Mouse (Mus musculus) midbrain, embryonic 15.5 days (tissue): ENCODE data around the gene Lrmda. TPM values are rescaled to one million over a fixed set of nuclear protein-coding genes. Genes with fewer than 3 reads are reported as not detected.

ENCODE experiments used
- ATAC-seq: fragments of 200-750 bp; cut with Nextera tagmentation; replicated peaks from 2 replicates; pipeline ENCODE4 v1.8.0; 2017; ENCODE audit warnings: moderate TSS enrichment
- H3K27ac ChIP-seq: fragments of 300-500 bp; sonication (generic); 2 replicates; pipeline ENCODE4 v1.5.1; 2015; ENCODE audit warnings: mild to moderate bottlenecking, inconsistent platforms
- H3K27me3 ChIP-seq: fragments of 300-500 bp; sonication (generic); replicated peaks from 2 replicates; pipeline ENCODE4 v1.6.1; 2015; ENCODE audit warnings: inconsistent platforms
- H3K36me3 ChIP-seq: fragments of 300-500 bp; sonication (generic); replicated peaks from 2 replicates; pipeline ENCODE4 v1.6.1; 2015; ENCODE audit warnings: inconsistent platforms
- H3K4me1 ChIP-seq: fragments of 300-500 bp; sonication (generic); 2 replicates; pipeline ENCODE4 v1.6.1; 2015; ENCODE audit warnings: inconsistent platforms
- H3K4me2 ChIP-seq: fragments of 300-500 bp; sonication (generic); 2 replicates; pipeline ENCODE4 v1.6.1; 2015; ENCODE audit warnings: inconsistent platforms, mild to moderate bottlenecking, moderate library complexity
- H3K4me3 ChIP-seq: fragments of 300-500 bp; sonication (generic); 2 replicates; pipeline ENCODE4 v1.5.1; 2015; ENCODE audit warnings: mild to moderate bottlenecking, inconsistent platforms
- H3K9ac ChIP-seq: fragments of 300-500 bp; sonication (generic); 2 replicates; pipeline ENCODE4 v1.6.1; 2015; ENCODE audit warnings: mild to moderate bottlenecking, inconsistent platforms
- H3K9me3 ChIP-seq: fragments of 300-500 bp; sonication (generic); 2 replicates; pipeline ENCODE4 v1.6.1; 2016; ENCODE audit warnings: inconsistent platforms
- WGBS: fragments of 180-500 bp; shearing (Covaris S2); methylation state at CpG from one replicate; pipeline ENCODE4 v1.1.7; 2015; ENCODE audit warnings: mixed read lengths; 5-methylcytosine and 5-hydroxymethylcytosine counted together
- polyA plus RNA-seq: library from polyadenylated mRNA; unstranded; fragments of >200 nt; fragmentation: Nextera tagmentation; extraction: Ambion mirVana; gene quantifications from 2 replicates; pipeline ENCODE4 v1.2.1, GENCODE M21; 2015

Gene Lrmda
- polyA plus RNA-seq, 1 experiment from 2014 or later = 0.31 TPM

- no peaks in the 10 kb centered on the region for H3K9me3 ChIP-seq
- H3K4me2 ChIP-seq = no peak overlapping the region
- WGBS = 88% methylated on average over 3 of the region's 3 CpGs
- no peaks in the 10 kb centered on the region for H3K36me3 ChIP-seq
- no peaks in the 10 kb centered on the region for H3K4me1 ChIP-seq
- H3K4me3 ChIP-seq = no peak overlapping the region
- no peak overlapping the region for H3K27ac ChIP-seq
- no peaks in the 10 kb centered on the region for H3K27me3 ChIP-seq
- no peak for ATAC-seq
- no peak overlapping the region for H3K9ac ChIP-seq
Observed at GRCm38 (mm10) chr14:22918499-22918898, 899.0 kb downstream of the Lrmda start.

GRCm38 (mm10) chr14:22918931-22919330 is 899.4 kb downstream of the Lrmda start:
- Histone ChIP-seq H3K9me3 (no peaks in the 10 kb centered on the region), H3K36me3 (no peaks in the 10 kb centered on the region), H3K4me1 (no peaks in the 10 kb centered on the region), H3K27ac (no peak overlapping the region), H3K9ac (no peak overlapping the region), H3K4me3 (no peak overlapping the region), H3K27me3 (no peaks in the 10 kb centered on the region), H3K4me2 (no peak overlapping the region)
- WGBS = 72% methylated on average over 2 of the region's 2 CpGs
- no peak for ATAC-seq

DNA sequence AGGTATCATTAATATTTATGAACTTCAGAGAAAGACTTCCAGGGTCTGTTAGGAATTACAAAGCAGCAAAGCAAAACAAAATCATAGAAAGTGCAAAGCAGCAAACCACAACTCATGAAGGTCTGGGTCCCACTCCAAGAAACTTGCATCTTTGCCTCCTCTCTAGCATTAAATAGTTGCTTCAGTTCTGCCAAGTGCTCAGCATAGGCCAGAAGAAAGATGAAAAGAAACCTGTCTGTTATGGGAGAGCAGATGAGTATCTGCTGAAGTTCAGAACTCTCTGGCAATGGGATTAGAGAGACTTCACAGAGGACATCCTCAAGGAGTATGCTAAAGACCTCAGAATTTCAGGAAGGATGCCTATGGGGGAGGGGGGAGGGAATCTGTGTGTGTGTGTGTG is 901.6 kb downstream of the Lrmda start:
- Histone ChIP-seq H3K27ac (no peak overlapping the region), H3K4me1 (no peaks in the 10 kb centered on the region), H3K27me3 (no peaks in the 10 kb centered on the region), H3K4me2 (no peak overlapping the region), H3K9me3 (no peaks in the 10 kb centered on the region), H3K4me3 (no peak overlapping the region), H3K36me3 (no peaks in the 10 kb centered on the region), H3K9ac (no peak overlapping the region)
- no peak for ATAC-seq

DNA sequence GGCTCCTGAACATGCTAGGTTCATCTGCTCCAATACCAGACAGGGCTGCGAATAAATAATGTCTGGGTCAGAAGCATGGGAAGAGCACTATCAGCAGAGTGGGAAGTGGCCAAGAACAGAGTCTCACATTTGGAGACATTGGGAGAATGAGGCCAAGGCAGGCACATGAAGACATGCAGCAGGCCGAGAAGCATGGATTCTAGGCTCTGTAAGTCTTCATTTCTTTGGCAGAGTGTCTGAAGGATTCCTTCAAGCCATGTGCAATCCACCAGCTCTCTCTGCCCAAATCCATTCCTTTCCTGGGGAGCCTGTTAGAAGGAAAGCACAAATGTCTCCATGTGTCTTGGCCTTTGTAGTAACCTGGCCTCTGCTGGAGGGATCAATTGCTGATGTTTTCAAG is 902.3 kb downstream of the Lrmda start:
- no peak overlapping the region for H3K4me2 ChIP-seq
- ATAC-seq = no peak
- H3K27ac ChIP-seq = no peak overlapping the region
- no peaks in the 10 kb centered on the region for H3K4me1 ChIP-seq
- no peaks in the 10 kb centered on the region for H3K27me3 ChIP-seq
- H3K4me3 ChIP-seq = no peak overlapping the region
- H3K9me3 ChIP-seq = no peaks in the 10 kb centered on the region
- H3K36me3 ChIP-seq = no peaks in the 10 kb centered on the region
- 94% methylated on average over 2 of the region's 2 CpGs for WGBS
- no peak overlapping the region for H3K9ac ChIP-seq

- Histone ChIP-seq H3K4me2 (no peak overlapping the region), H3K36me3 (no peaks in the 10 kb centered on the region), H3K9ac (no peak overlapping the region), H3K27me3 (no peaks in the 10 kb centered on the region), H3K9me3 (no peaks in the 10 kb centered on the region), H3K4me1 (no peaks in the 10 kb centered on the region), H3K4me3 (no peak overlapping the region), H3K27ac (no peak overlapping the region)
- WGBS = 87% methylated on average over 4 of the region's 4 CpGs
- ATAC-seq = no peak
Observed at GRCm38 (mm10) chr14:22922571-22922970, 903.1 kb downstream of the Lrmda start.

GRCm38 (mm10) chr14:22923251-22923650 is 903.7 kb downstream of the Lrmda start:
- Histone ChIP-seq H3K4me3 (no peak overlapping the region), H3K9ac (no peak overlapping the region), H3K4me2 (no peak overlapping the region), H3K27ac (no peak overlapping the region), H3K27me3 (no peaks in the 10 kb centered on the region), H3K36me3 (no peaks in the 10 kb centered on the region), H3K4me1 (no peaks in the 10 kb centered on the region), H3K9me3 (no peaks in the 10 kb centered on the region)
- no peak for ATAC-seq
- WGBS = 76% methylated on average over 2 of the region's 2 CpGs

GRCm38 (mm10) chr14:22928263-22928662 is 908.8 kb downstream of the Lrmda start:
- 72% methylated on average over 2 of the region's 2 CpGs for WGBS
- no peaks in the 10 kb centered on the region for H3K9me3 ChIP-seq
- no peaks in the 10 kb centered on the region for H3K4me1 ChIP-seq
- H3K27ac ChIP-seq = no peak overlapping the region
- H3K9ac ChIP-seq = no peak overlapping the region
- no peak for ATAC-seq
- H3K27me3 ChIP-seq = no peaks in the 10 kb centered on the region
- H3K36me3 ChIP-seq = no peaks in the 10 kb centered on the region
- H3K4me2 ChIP-seq = no peak overlapping the region
- H3K4me3 ChIP-seq = no peak overlapping the region

DNA sequence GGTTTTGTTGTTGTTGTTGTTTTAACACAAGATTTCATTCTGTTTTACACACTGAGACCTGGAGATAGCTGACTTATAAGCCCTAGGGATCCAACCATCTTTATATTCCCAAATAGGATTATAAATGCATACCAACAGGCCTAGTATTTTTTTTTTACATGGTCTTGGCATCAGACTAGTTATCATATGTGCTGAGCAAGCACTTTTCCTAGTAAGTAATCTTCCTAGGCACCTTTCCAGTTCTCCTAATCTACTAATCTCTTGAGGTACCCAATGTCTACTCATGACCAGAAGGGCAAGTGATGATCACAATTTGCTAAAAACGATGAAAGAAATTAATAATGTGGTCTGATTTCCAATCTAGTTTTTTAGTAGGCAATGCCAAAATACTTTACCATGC is 909.2 kb downstream of the Lrmda start:
- H3K9me3 ChIP-seq = no peaks in the 10 kb centered on the region
- H3K36me3 ChIP-seq = no peaks in the 10 kb centered on the region
- no peaks in the 10 kb centered on the region for H3K4me1 ChIP-seq
- no peak overlapping the region for H3K27ac ChIP-seq
- WGBS = 88% methylated on average over 1 of the region's 1 CpGs
- H3K4me2 ChIP-seq = no peak overlapping the region
- H3K9ac ChIP-seq = no peak overlapping the region
- ATAC-seq = no peak
- H3K27me3 ChIP-seq = no peaks in the 10 kb centered on the region
- no peak overlapping the region for H3K4me3 ChIP-seq

GRCm38 (mm10) chr14:22929585-22929984 is 910.1 kb downstream of the Lrmda start:
- H3K27ac ChIP-seq = no peak overlapping the region
- H3K4me1 ChIP-seq = no peaks in the 10 kb centered on the region
- H3K36me3 ChIP-seq = no peaks in the 10 kb centered on the region
- H3K4me3 ChIP-seq = no peak overlapping the region
- H3K9me3 ChIP-seq = no peaks in the 10 kb centered on the region
- H3K4me2 ChIP-seq = no peak overlapping the region
- no peak for ATAC-seq
- no peaks in the 10 kb centered on the region for H3K27me3 ChIP-seq
- no peak overlapping the region for H3K9ac ChIP-seq
- WGBS = 86% methylated on average over 2 of the region's 2 CpGs

- H3K27ac ChIP-seq = no peak overlapping the region
- no peak for ATAC-seq
- no peak overlapping the region for H3K9ac ChIP-seq
- no peaks in the 10 kb centered on the region for H3K36me3 ChIP-seq
- no peak overlapping the region for H3K4me3 ChIP-seq
- H3K4me2 ChIP-seq = no peak overlapping the region
- no peaks in the 10 kb centered on the region for H3K9me3 ChIP-seq
- WGBS = 69% methylated on average over 9 of the region's 9 CpGs
- H3K27me3 ChIP-seq = no peaks in the 10 kb centered on the region
- H3K4me1 ChIP-seq = no peaks in the 10 kb centered on the region
Observed at GRCm38 (mm10) chr14:22930488-22931046, 911.1 kb downstream of the Lrmda start.

DNA sequence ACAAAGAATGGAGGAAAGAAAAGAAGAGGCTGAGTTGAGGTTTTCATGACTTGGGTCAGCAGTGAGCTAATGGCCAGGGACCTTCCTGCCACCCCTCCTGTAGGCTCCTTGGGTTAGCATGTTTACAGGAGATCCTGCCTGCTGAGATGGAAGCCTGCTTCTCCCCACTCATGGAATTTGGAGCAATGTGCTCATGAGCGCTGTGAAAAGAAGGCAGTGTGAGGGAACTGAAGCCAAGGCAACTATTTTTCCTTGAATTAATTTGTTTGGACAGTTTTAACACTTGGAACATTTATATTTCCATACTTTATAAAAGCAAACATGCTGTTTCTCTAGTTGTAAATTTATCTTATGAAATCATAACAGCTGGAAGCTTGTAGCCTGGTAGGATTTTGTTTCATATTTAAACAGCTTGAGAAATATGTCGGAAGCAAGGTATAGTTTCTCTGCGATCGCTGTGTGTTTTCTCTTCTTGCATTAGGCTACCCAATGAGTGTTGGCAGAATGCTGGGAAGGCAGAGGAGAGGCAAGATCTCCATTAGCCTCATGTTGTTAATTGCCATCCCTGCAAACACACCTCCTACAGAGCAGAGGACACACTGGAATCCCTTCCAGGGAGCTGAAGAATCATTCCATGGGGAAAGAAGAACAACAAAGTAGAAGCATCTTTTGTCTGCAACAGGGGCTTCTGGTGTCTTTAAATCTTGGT is 911.8 kb downstream of the Lrmda start:
- H3K9me3 ChIP-seq = no peaks in the 10 kb centered on the region
- ATAC-seq = no peak
- H3K36me3 ChIP-seq = no peaks in the 10 kb centered on the region
- no peak overlapping the region for H3K27ac ChIP-seq
- H3K4me2 ChIP-seq = no peak overlapping the region
- H3K4me1 ChIP-seq = no peaks in the 10 kb centered on the region
- H3K27me3 ChIP-seq = no peaks in the 10 kb centered on the region
- no peak overlapping the region for H3K4me3 ChIP-seq
- 85% methylated on average over 4 of the region's 4 CpGs for WGBS
- no peak overlapping the region for H3K9ac ChIP-seq

DNA sequence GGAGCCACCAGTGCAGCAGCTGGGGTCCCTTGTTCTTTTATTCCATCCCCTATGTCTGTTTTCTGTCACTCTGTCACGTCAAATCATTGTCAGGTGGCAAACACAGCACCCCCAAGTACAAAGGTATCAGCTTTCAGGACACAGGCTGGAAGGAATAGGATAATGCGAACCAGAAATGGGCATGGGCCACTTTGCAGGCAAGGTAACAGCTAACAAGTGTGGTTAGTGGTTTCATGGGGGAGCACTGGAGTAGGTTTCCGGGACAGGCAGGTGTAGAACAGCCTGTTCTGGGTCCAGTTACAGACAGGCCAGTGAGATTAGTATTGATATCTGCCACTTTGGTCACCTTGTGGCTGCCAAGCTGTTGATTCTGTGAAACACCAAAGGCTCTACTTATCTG is 917.2 kb downstream of the Lrmda start:
- Histone ChIP-seq H3K27ac (no peak overlapping the region), H3K9me3 (no peaks in the 10 kb centered on the region), H3K36me3 (no peaks in the 10 kb centered on the region), H3K4me1 (no peaks in the 10 kb centered on the region), H3K9ac (no peak overlapping the region), H3K4me3 (no peak overlapping the region), H3K4me2 (no peak overlapping the region), H3K27me3 (no peaks in the 10 kb centered on the region)
- 83% methylated on average over 3 of the region's 3 CpGs for WGBS
- no peak for ATAC-seq

- Histone ChIP-seq H3K9ac (no peak overlapping the region), H3K27ac (no peak overlapping the region), H3K9me3 (no peaks in the 10 kb centered on the region), H3K36me3 (no peaks in the 10 kb centered on the region), H3K27me3 (no peaks in the 10 kb centered on the region), H3K4me2 (no peak overlapping the region), H3K4me1 (no peaks in the 10 kb centered on the region), H3K4me3 (no peak overlapping the region)
- ATAC-seq = no peak
- WGBS = 56% methylated on average over 2 of the region's 2 CpGs
Observed at GRCm38 (mm10) chr14:22940576-22940975, 921.1 kb downstream of the Lrmda start.
